Mouse (Mus musculus) heart, postnatal 0 days (tissue): ENCODE measurements around the gene Csdc2.

ENCODE experiments used
- CTCF ChIP-seq: IDR thresholded peaks from 2 replicates; pipeline ENCODE4 v1.5.1; 2016; ENCODE audit warnings: antibody characterized with exemption, control low read depth, low read depth
- EP300 ChIP-seq: IDR thresholded peaks from 2 replicates; pipeline ENCODE4 v1.6.1; 2016; ENCODE audit warnings: antibody characterized with exemption, low read depth

- TF ChIP-seq CTCF = peak; percentile 87
- no peak for TF ChIP-seq EP300
Measured at GRCm38 (mm10) chr15:81917621-81918463, 18.7 kb upstream of the Csdc2 start.
